11 mouse cellular contexts compared by ENCODE assay signal in the genomic region with DNA sequence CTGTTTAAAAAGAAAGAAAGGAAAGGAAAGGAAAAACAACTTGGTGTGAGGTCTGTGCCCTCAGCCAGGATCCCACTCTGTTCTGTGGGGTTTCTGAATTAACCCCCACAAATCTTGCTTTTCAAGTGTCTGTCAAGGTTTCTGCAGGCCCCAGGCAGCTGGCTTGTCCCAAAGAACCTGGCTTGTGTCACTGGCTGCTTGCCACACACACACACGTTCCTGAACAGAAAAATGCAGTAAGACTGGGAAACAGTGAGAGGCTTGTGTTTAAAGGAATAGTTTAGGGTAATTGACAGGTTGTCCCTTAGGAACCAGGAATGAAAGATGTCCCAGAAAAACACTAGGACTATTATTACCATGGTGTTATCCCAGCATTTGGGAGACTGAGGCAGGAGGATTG. TPM values are rescaled to one million over a fixed set of nuclear protein-coding genes. Genes with fewer than 3 reads are reported as not detected.
DNase-seq lines count a peak whose midpoint lies in the region; ATAC-seq and TF ChIP-seq lines count a peak whose summit lies in the region.
"Had no signal": no experiment of that assay in that cellular context is flagged by ENCODE, and none has a peak within 500 bp of the region (broad histone marks: within the 10 kb centered on the region; RNA-seq: fewer than 3 reads in every experiment).

No protein-coding gene starts in this region.

- 24% methylated on average over 1 of the region's 1 CpGs for WGBS in kidney, postnatal 0 days
- WGBS in embryonic facial prominence, embryonic 15.5 days, result 24% methylated on average over 1 of the region's 1 CpGs
- WGBS in midbrain, embryonic 11.5 days, result 42% methylated on average over 1 of the region's 1 CpGs

- H3K4me1 ChIP-seq in kidney, postnatal 0 days (replicated peaks; ENCODE audit: insufficient read depth, low read length), result peaks cover 10% of the 10 kb centered on the region; the same call in 1 of the 2 replicates
- H3K4me1 ChIP-seq in embryonic facial prominence, embryonic 15.5 days, result peaks cover 33% of the 10 kb centered on the region
- H3K4me1 ChIP-seq in midbrain, embryonic 11.5 days (ENCODE audit: control insufficient read depth, insufficient read depth, low read length), result peaks cover 16% of the 10 kb centered on the region

- H3K4me2 ChIP-seq in kidney, postnatal 0 days (ENCODE audit: low read length), result no peak overlapping the region
- H3K4me2 ChIP-seq in embryonic facial prominence, embryonic 15.5 days (replicated peaks), result peak overlapping the region; percentile 83; the same call in 1 of the 2 replicates
- H3K4me2 ChIP-seq in midbrain, embryonic 11.5 days, result no peak overlapping the region

- no peak for ATAC-seq in kidney, postnatal 0 days (replicated peaks; ENCODE audit: low FRiP score, low read depth)
- ATAC-seq in embryonic facial prominence, embryonic 15.5 days (ENCODE audit: insufficient number of reproducible peaks, low FRiP score, low TSS enrichment, low read depth), result no peak
- no peak for ATAC-seq in midbrain, embryonic 11.5 days (ENCODE audit: low FRiP score)

- DNase-seq in cerebellum, postnatal 10 days, result peak; percentile 43 to 55
- no peak for DNase-seq in cerebellum, postnatal 36 days
- peak; percentile 21 for DNase-seq in kidney, postnatal 0 days (ENCODE audit: low spot score)
- no peak for DNase-seq in kidney, postnatal 14 days
- peak; percentile 75 for DNase-seq in midbrain, embryonic 11.5 days (ENCODE audit: low spot score, missing footprints)
- DNase-seq in left cerebral cortex, adult 8-10 months (ENCODE audit: low spot score in 2 of 2), result no peak
- DNase-seq in thymus, postnatal 25 days, result no peak
- DNase-seq: cerebellum, adult 9-10 months; kidney, postnatal 36 days; thymus, postnatal 14 days had no signal

- H3K36me3 ChIP-seq in kidney, postnatal 0 days (ENCODE audit: insufficient read depth, low read length), result 0 out of 2 replicates have a peak, but pooled peaks cover 5% of the 10 kb centered on the region
- peaks cover 10% of the 10 kb centered on the region; the same call in 1 of the 2 replicates for H3K36me3 ChIP-seq in embryonic facial prominence, embryonic 15.5 days
- H3K36me3 ChIP-seq in midbrain, embryonic 11.5 days (ENCODE audit: control insufficient read depth, insufficient read depth, low read length), result peaks cover 8% of the 10 kb centered on the region

- no peak for TF ChIP-seq CTCF in kidney, postnatal 0 days (IDR thresholded peaks at IDR 0.05; ENCODE audit: low read depth)

- H3K9ac ChIP-seq in kidney, postnatal 0 days (ENCODE audit: low read depth, low read length), result no peak overlapping the region
- H3K9ac ChIP-seq in embryonic facial prominence, embryonic 15.5 days, result no peak overlapping the region
- H3K9ac ChIP-seq in midbrain, embryonic 11.5 days (ENCODE audit: low read length), result no peak overlapping the region

- H3K9me3 ChIP-seq in kidney, postnatal 0 days (replicated peaks; ENCODE audit: low read length), result no peaks in the 10 kb centered on the region
- H3K9me3 ChIP-seq in embryonic facial prominence, embryonic 15.5 days (replicated peaks), result no peaks in the 10 kb centered on the region
- no peaks in the 10 kb centered on the region for H3K9me3 ChIP-seq in midbrain, embryonic 11.5 days (ENCODE audit: control insufficient read depth, low read length)

- H3K27me3 ChIP-seq in kidney, postnatal 0 days (ENCODE audit: insufficient read depth, low read length), result no peaks in the 10 kb centered on the region
- H3K27me3 ChIP-seq in embryonic facial prominence, embryonic 15.5 days, result no peaks in the 10 kb centered on the region
- H3K27me3 ChIP-seq in midbrain, embryonic 11.5 days (ENCODE audit: control insufficient read depth, insufficient read depth, low read length), result no peaks in the 10 kb centered on the region

- H3K4me3 ChIP-seq in kidney, postnatal 0 days (replicated peaks; ENCODE audit: low read depth, low read length), result no peak overlapping the region
- peak overlapping the region; percentile 83; the same call in 1 of the 2 replicates for H3K4me3 ChIP-seq in embryonic facial prominence, embryonic 15.5 days (replicated peaks)
- H3K4me3 ChIP-seq in midbrain, embryonic 11.5 days (ENCODE audit: low read depth, low read length), result no peak overlapping the region

- no peak overlapping the region for H3K27ac ChIP-seq in kidney, postnatal 0 days
- 0 out of 2 replicates have a peak overlapping the region, but pooled peaks have one; percentile 35 for H3K27ac ChIP-seq in embryonic facial prominence, embryonic 15.5 days (replicated peaks)
- H3K27ac ChIP-seq in midbrain, embryonic 11.5 days (ENCODE audit: low read depth, low read length), result no peak overlapping the region

RNA-seq across cellular contexts. Expression of a gene that starts 2.9 kb away (rescaled TPM):
- polyA plus RNA-seq in kidney, postnatal 0 days (2015; fragmentation: Nextera tagmentation; extraction: Ambion mirVana), result 46.7 and 49.8 TPM in 2 replicates
- 114 and 123 TPM in 2 replicates for polyA plus RNA-seq in embryonic facial prominence, embryonic 15.5 days (2015; fragmentation: Nextera tagmentation; extraction: Ambion mirVana)
- 86.5 and 88.1 TPM in 2 replicates for polyA plus RNA-seq in midbrain, embryonic 11.5 days (2014; fragmentation: Nextera tagmentation; extraction: Ambion mirVana)
- 10 to 100 TPM; 48.9 to 66.4 (median 52.1) TPM for total RNA-seq in left cerebral cortex, adult 8-10 months (2022)

Comparison
In these comparisons a context has a peak if more than half of its experiments do, and no peak if none do; other contexts are left out.
1. DNase-seq: peak in cerebellum, postnatal 10 days (2 of 2), kidney, postnatal 0 days (single experiment) and midbrain, embryonic 11.5 days (single experiment); none in cerebellum, postnatal 36 days (0 of 2), kidney, postnatal 14 days (single experiment), left cerebral cortex, adult 8-10 months (0 of 2) and thymus, postnatal 25 days (single experiment).